Mouse (Mus musculus) embryonic facial prominence, embryonic 13.5 days (tissue): ENCODE measurements around the gene Tpk1. TPM values are rescaled to one million over a fixed set of nuclear protein-coding genes. Genes with fewer than 3 reads are reported as not detected.
A peak's percentile ranks its signal among the peaks of the same experiment; 100 is the strongest.

Source experiments
- ATAC-seq: fragments of 200-750 bp; cut with Nextera tagmentation; 2 replicates; pipeline ENCODE4 v1.8.0; 2017; ENCODE audit warnings: low read depth; ENCODE audit not compliant: insufficient number of reproducible peaks, insufficient read depth, low FRiP score, low TSS enrichment
- H3K27ac ChIP-seq: fragments of 300-500 bp; sonication (generic); 2 replicates; pipeline ENCODE4 v1.5.1; 2015; ENCODE audit warnings: moderate library complexity, mild to moderate bottlenecking, inconsistent platforms
- H3K27me3 ChIP-seq: fragments of 300-500 bp; sonication (generic); 2 replicates; pipeline ENCODE4 v1.6.1; 2015; ENCODE audit warnings: mild to moderate bottlenecking, inconsistent platforms
- H3K36me3 ChIP-seq: fragments of 300-500 bp; sonication (generic); 2 replicates; pipeline ENCODE4 v1.6.1; 2015; ENCODE audit warnings: mild to moderate bottlenecking, inconsistent platforms
- H3K4me1 ChIP-seq: fragments of 300-500 bp; sonication (generic); 2 replicates; pipeline ENCODE4 v1.6.1; 2015; ENCODE audit warnings: inconsistent platforms
- H3K4me2 ChIP-seq: fragments of 300-500 bp; sonication (generic); 2 replicates; pipeline ENCODE4 v1.6.1; 2015; ENCODE audit warnings: moderate library complexity, mild to moderate bottlenecking, inconsistent platforms
- H3K4me3 ChIP-seq: fragments of 300-500 bp; sonication (generic); 2 replicates; pipeline ENCODE4 v1.5.1; 2015; ENCODE audit warnings: mild to moderate bottlenecking, inconsistent platforms
- H3K9ac ChIP-seq: fragments of 300-500 bp; sonication (generic); 2 replicates; pipeline ENCODE4 v1.6.1; 2015; ENCODE audit warnings: mild to moderate bottlenecking, inconsistent platforms
- H3K9me3 ChIP-seq: fragments of 300-500 bp; sonication (generic); 2 replicates; pipeline ENCODE4 v1.6.1; 2016; ENCODE audit warnings: inconsistent platforms
- WGBS: fragments of 180-500 bp; shearing (Covaris S2); methylation state at CpG from one replicate; pipeline ENCODE4 v1.1.7; 2015; ENCODE audit warnings: mixed read lengths; 5-methylcytosine and 5-hydroxymethylcytosine counted together
- polyA plus RNA-seq: library from polyadenylated mRNA; unstranded; fragments of >200 nt; fragmentation: Nextera tagmentation; extraction: Ambion mirVana; gene quantifications from 2 replicates; pipeline ENCODE4 v1.2.1, GENCODE M21; 2015

Gene Tpk1
- polyA plus RNA-seq, result 9.0 and 11.3 TPM in 2 replicates

GRCm38 (mm10) chr6:43665677-43666546, at the start of gene Tpk1:
Tpk1 (minus strand) TSS chr6:43666278.
- H3K36me3 ChIP-seq, result no peaks in the 10 kb centered on the region
- H3K27ac ChIP-seq, result peak within 1 kb of the TSS; percentile 98
- H3K4me1 ChIP-seq, result no peaks in the 10 kb centered on the region
- H3K27me3 ChIP-seq, result no peaks in the 10 kb centered on the region
- H3K4me2 ChIP-seq, result peak within 1 kb of the TSS; percentile 63
- no peaks in the 10 kb centered on the region for H3K9me3 ChIP-seq
- H3K9ac ChIP-seq, result peak within 1 kb of the TSS; percentile 82
- peak; percentile 97 for ATAC-seq
- H3K4me3 ChIP-seq, result peak within 1 kb of the TSS; percentile 64
- WGBS, result under 1% methylated on average over 63 of the region's 63 CpGs

- WGBS, result 72% methylated on average over 6 of the region's 6 CpGs
- no peak overlapping the region for H3K9ac ChIP-seq
- ATAC-seq, result no peak
Observed at GRCm38 (mm10) chr6:43702810-43703614, 36.9 kb upstream of the Tpk1 start.

DNA sequence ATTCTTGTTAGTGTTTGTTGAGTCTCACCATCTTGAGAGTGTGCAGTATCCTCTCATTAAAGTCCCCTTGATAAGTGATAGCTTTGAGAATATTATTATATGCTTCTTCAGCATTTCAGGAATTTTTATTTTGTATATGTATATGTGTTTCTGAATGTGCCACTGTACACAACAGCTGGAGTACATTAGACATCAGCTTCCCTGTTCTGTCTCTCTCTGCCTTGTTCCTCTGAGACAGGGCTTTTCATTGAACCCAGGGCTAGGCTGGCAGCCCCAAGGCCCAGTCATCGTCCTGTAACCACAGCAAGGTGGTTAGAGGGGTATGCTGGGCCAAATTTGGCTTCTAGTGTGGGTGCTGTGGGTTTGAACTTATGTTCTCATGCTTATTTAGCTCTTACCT, 25.8 kb upstream of the Tpk1 start:
- 46% methylated on average over 1 of the region's 1 CpGs for WGBS
- no peak for ATAC-seq
- no peak overlapping the region for H3K4me2 ChIP-seq

More at GRCm38 (mm10) chr6:43702810-43703614, 36.9 kb upstream of the Tpk1 start:
- Histone ChIP-seq H3K36me3 (no peaks in the 10 kb centered on the region), H3K27me3 (no peaks in the 10 kb centered on the region), H3K27ac (no peak overlapping the region), H3K4me2 (no peak overlapping the region), H3K9me3 (no peaks in the 10 kb centered on the region), H3K4me3 (no peak overlapping the region), H3K4me1 (no peaks in the 10 kb centered on the region)

DNA sequence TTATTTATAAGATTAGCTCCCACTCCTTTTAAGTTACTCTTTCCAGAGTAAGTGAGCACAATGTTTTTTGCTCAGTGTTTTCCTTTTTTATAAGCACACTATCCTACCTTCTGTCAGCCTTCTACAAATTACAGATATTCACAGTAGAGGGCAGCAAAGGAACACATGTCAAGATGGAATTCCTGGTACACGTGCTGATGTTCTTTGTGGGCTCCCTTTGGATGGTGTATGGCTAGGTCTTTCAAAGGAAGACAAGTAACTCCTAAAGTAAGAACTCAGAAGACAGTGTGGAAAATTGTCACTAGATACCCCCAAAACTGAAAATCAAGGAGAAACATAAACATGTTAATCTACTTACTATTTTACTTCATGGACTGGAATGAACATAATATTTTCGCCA, 19.9 kb upstream of the Tpk1 start:
- WGBS, result 47% methylated on average over 2 of the region's 2 CpGs
- no peak overlapping the region for H3K27ac ChIP-seq
- no peak overlapping the region for H3K9ac ChIP-seq
- H3K27me3 ChIP-seq, result no peaks in the 10 kb centered on the region
- H3K4me3 ChIP-seq, result no peak overlapping the region
- H3K36me3 ChIP-seq, result no peaks in the 10 kb centered on the region
- no peak for ATAC-seq
- H3K9me3 ChIP-seq, result no peaks in the 10 kb centered on the region
- no peaks in the 10 kb centered on the region for H3K4me1 ChIP-seq
- no peak overlapping the region for H3K4me2 ChIP-seq

More for the DNA sequence above, 25.8 kb upstream of the Tpk1 start:
- no peak overlapping the region for H3K27ac ChIP-seq
- no peak overlapping the region for H3K9ac ChIP-seq
- H3K4me1 ChIP-seq, result no peaks in the 10 kb centered on the region
- no peaks in the 10 kb centered on the region for H3K36me3 ChIP-seq
- no peaks in the 10 kb centered on the region for H3K27me3 ChIP-seq
- no peaks in the 10 kb centered on the region for H3K9me3 ChIP-seq
- H3K4me3 ChIP-seq, result no peak overlapping the region

GRCm38 (mm10) chr6:43682535-43682934, 16.5 kb upstream of the Tpk1 start:
- no peaks in the 10 kb centered on the region for H3K9me3 ChIP-seq
- no peaks in the 10 kb centered on the region for H3K36me3 ChIP-seq
- H3K27me3 ChIP-seq, result no peaks in the 10 kb centered on the region
- no peak overlapping the region for H3K4me2 ChIP-seq
- no peak for ATAC-seq
- no peaks in the 10 kb centered on the region for H3K4me1 ChIP-seq
- H3K9ac ChIP-seq, result no peak overlapping the region
- 54% methylated on average over 2 of the region's 2 CpGs for WGBS
- H3K4me3 ChIP-seq, result no peak overlapping the region
- no peak overlapping the region for H3K27ac ChIP-seq

- H3K27ac ChIP-seq, result no peak overlapping the region
- H3K4me3 ChIP-seq, result no peak overlapping the region
- H3K36me3 ChIP-seq, result no peaks in the 10 kb centered on the region
- H3K4me2 ChIP-seq, result no peak overlapping the region
- no peaks in the 10 kb centered on the region for H3K27me3 ChIP-seq
- H3K4me1 ChIP-seq, result no peaks in the 10 kb centered on the region
- no peak overlapping the region for H3K9ac ChIP-seq
- ATAC-seq, result no peak
- WGBS, result 80% methylated on average over 2 of the region's 2 CpGs
- H3K9me3 ChIP-seq, result no peaks in the 10 kb centered on the region
Observed at GRCm38 (mm10) chr6:43678689-43679212, 12.7 kb upstream of the Tpk1 start.

DNA sequence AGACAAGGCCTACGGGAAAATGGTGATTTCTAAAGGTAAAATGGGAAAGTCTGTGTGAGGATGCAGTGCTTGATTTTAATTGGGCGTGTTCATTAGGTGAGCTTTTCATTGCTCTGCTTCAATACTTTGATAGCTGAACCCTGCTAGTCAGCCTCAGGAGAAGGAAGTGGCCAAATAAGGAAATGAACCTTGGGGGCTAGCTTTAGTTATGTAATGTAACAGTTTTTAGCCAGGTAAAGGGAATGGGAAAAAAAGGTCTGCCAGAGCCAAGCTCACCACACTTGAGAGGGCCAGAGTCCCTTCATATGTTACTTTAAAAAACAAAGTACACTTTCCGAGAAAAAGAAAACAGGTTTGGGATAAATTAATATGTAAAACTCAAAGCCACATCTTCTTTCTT, 11.5 kb upstream of the Tpk1 start:
- ATAC-seq, result no peak
- Histone ChIP-seq H3K36me3 (no peaks in the 10 kb centered on the region), H3K9ac (no peak overlapping the region), H3K27ac (no peak overlapping the region), H3K27me3 (no peaks in the 10 kb centered on the region), H3K9me3 (no peaks in the 10 kb centered on the region), H3K4me3 (no peak overlapping the region), H3K4me2 (no peak overlapping the region), H3K4me1 (no peaks in the 10 kb centered on the region)
- 72% methylated on average over 3 of the region's 3 CpGs for WGBS

- H3K27me3 ChIP-seq, result no peaks in the 10 kb centered on the region
- no peak for ATAC-seq
Observed at GRCm38 (mm10) chr6:43676139-43676538, 10.1 kb upstream of the Tpk1 start.

DNA sequence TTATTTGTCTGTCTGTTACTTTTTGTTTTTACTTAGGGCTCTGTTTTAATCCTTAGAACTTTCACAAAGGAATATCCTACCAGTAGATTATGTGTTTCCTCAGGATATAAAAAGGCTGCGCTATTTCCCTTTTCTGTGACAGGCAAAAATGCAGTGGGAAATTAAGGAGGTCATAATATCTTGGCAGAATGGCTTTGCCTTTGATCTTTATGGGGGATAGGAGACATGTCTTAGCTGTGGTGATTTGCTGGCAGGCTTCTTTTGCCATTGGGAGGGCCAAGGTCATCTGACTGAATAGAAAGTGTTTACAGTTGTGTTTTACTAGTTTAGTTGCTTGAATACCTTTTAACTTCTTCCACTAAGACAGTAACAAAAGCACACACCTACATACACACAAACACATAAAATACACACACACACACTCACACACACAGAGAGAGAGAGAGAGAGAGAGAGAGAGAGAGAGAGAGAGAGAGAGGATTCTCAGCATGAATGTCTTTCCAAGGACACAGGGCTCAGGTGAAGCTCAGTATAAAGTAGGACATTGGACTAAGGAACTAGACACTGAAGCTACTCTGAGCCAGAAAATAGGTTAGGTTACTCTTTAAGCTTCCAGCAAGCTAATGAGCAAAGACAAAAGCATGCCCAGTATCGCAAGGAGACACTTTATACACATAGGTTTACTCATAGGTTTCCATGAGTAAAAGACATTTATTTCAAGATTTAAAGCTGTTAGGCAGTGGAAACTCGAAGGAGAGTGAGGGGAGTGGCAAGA, 9.1 kb upstream of the Tpk1 start:
- Histone ChIP-seq H3K9ac (no peak overlapping the region), H3K4me1 (no peaks in the 10 kb centered on the region), H3K4me2 (no peak overlapping the region), H3K27me3 (no peaks in the 10 kb centered on the region), H3K4me3 (no peak overlapping the region), H3K9me3 (no peaks in the 10 kb centered on the region), H3K36me3 (no peaks in the 10 kb centered on the region), H3K27ac (no peak overlapping the region)
- 68% methylated on average over 3 of the region's 3 CpGs for WGBS
- ATAC-seq, result no peak

More at GRCm38 (mm10) chr6:43676139-43676538, 10.1 kb upstream of the Tpk1 start:
- H3K4me3 ChIP-seq, result no peak overlapping the region
- H3K36me3 ChIP-seq, result no peaks in the 10 kb centered on the region
- no peak overlapping the region for H3K27ac ChIP-seq
- WGBS, result 72% methylated on average over 3 of the region's 3 CpGs
- H3K9ac ChIP-seq, result no peak overlapping the region
- H3K4me1 ChIP-seq, result no peaks in the 10 kb centered on the region
- H3K9me3 ChIP-seq, result no peaks in the 10 kb centered on the region
- H3K4me2 ChIP-seq, result no peak overlapping the region

DNA sequence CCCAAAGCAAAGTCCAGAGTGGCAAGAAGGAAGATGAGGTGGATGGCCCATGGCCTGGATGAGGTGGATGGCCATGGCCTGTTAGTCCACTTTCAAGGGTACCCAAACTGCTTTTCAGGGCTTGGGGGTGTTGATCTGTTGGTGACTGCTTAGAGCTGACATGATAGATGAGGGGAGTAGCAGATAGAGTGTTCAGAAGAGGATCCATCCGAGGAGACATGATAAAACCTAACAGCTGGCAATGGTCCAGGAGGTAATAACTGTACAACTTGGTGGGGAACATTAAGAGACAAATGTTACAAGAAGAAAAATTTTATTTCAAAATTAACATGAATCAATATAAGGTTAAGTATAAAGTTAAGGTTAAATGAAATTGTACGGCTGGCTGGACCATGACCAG, 4.9 kb upstream of the Tpk1 start:
- no peak overlapping the region for H3K4me3 ChIP-seq
- no peaks in the 10 kb centered on the region for H3K9me3 ChIP-seq
- H3K27ac ChIP-seq, result no peak overlapping the region
- no peak overlapping the region for H3K4me2 ChIP-seq
- H3K4me1 ChIP-seq, result no peaks in the 10 kb centered on the region
- no peak for ATAC-seq
- 85% methylated on average over 2 of the region's 2 CpGs for WGBS
- H3K27me3 ChIP-seq, result no peaks in the 10 kb centered on the region
- H3K9ac ChIP-seq, result no peak overlapping the region
- H3K36me3 ChIP-seq, result no peaks in the 10 kb centered on the region

DNA sequence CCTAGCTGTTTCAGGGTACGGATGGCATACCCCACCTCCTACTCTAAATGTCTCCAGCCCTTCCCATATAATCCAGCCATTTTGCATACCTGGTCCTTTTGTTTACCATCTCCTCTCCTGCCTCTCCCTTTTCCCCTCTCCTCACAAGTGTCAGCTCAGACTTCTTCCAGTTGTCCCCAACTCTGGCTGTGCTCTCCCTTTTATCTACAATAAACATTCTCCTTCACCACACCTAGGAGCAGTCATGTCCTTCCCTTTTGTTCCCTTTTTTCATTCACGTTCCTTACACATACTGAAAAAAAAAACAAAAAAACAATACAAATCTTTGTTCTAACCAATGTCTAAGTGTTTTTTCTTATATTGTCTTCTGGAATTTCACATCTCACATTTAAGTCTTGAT, 1.6 kb upstream of the Tpk1 start:
- Histone ChIP-seq H3K9ac (no peak overlapping the region), H3K36me3 (no peaks in the 10 kb centered on the region), H3K4me1 (no peaks in the 10 kb centered on the region), H3K27ac (no peak overlapping the region), H3K4me2 (no peak overlapping the region), H3K9me3 (no peaks in the 10 kb centered on the region), H3K27me3 (no peaks in the 10 kb centered on the region), H3K4me3 (no peak overlapping the region)
- WGBS, result 85% methylated on average over 2 of the region's 2 CpGs
- ATAC-seq, result no peak
